Mouse (Mus musculus) heart, embryonic 12.5 days (tissue): Measurements from ENCODE around the gene Orc6. TPM values are rescaled to one million over a fixed set of nuclear protein-coding genes. Genes with fewer than 3 reads are reported as not detected.
A peak's percentile ranks its signal among the peaks of the same experiment; 100 is the strongest.

Experiments
- ATAC-seq: fragments of 200-750 bp; cut with Nextera tagmentation; 2 replicates; pipeline ENCODE4 v1.8.0; 2017; ENCODE audit warnings: moderate TSS enrichment, moderate library complexity; ENCODE audit not compliant: insufficient number of reproducible peaks, low FRiP score
- H3K27ac ChIP-seq: fragments of 300-500 bp; sonication (generic); 2 replicates; pipeline ENCODE4 v1.5.1; 2016; ENCODE audit warnings: mild to moderate bottlenecking, moderate library complexity; ENCODE audit not compliant: poor library complexity, severe bottlenecking
- H3K27me3 ChIP-seq: fragments of 300-500 bp; sonication (generic); replicated peaks from 2 replicates; pipeline ENCODE4 v1.6.1; 2016; ENCODE audit warnings: mild to moderate bottlenecking, moderate library complexity
- H3K36me3 ChIP-seq: fragments of 300-500 bp; sonication (generic); 2 replicates; pipeline ENCODE4 v1.6.1; 2016; ENCODE audit warnings: mild to moderate bottlenecking, moderate library complexity
- H3K4me1 ChIP-seq: fragments of 300-500 bp; sonication (generic); replicated peaks from 2 replicates; pipeline ENCODE4 v1.6.1; 2016; ENCODE audit warnings: mild to moderate bottlenecking
- H3K4me2 ChIP-seq: fragments of 300-500 bp; sonication (generic); 2 replicates; pipeline ENCODE4 v1.6.1; 2016; ENCODE audit warnings: mild to moderate bottlenecking, moderate library complexity
- H3K4me3 ChIP-seq: fragments of 300-500 bp; sonication (generic); 2 replicates; pipeline ENCODE4 v1.5.1; 2016; ENCODE audit warnings: mild to moderate bottlenecking
- H3K9ac ChIP-seq: fragments of 300-500 bp; sonication (generic); 2 replicates; pipeline ENCODE4 v1.6.1; 2016; ENCODE audit warnings: mild to moderate bottlenecking, moderate library complexity
- H3K9me3 ChIP-seq: fragments of 300-500 bp; sonication (generic); replicated peaks from 2 replicates; pipeline ENCODE4 v1.6.1; 2016; ENCODE audit warnings: mild to moderate bottlenecking, moderate library complexity
- WGBS: fragments of 180-500 bp; shearing (Covaris S2); methylation state at CpG from one replicate; pipeline ENCODE4 v1.1.7; 2016; 5-methylcytosine and 5-hydroxymethylcytosine counted together
- polyA plus RNA-seq: library from polyadenylated mRNA; unstranded; fragments of >200 nt; fragmentation: Nextera tagmentation; extraction: Ambion mirVana; gene quantifications from 2 replicates; pipeline ENCODE4 v1.2.1, GENCODE M21; 2016

The Orc6 gene
- polyA plus RNA-seq, result 68.1 and 71.0 TPM in 2 replicates

DNA sequence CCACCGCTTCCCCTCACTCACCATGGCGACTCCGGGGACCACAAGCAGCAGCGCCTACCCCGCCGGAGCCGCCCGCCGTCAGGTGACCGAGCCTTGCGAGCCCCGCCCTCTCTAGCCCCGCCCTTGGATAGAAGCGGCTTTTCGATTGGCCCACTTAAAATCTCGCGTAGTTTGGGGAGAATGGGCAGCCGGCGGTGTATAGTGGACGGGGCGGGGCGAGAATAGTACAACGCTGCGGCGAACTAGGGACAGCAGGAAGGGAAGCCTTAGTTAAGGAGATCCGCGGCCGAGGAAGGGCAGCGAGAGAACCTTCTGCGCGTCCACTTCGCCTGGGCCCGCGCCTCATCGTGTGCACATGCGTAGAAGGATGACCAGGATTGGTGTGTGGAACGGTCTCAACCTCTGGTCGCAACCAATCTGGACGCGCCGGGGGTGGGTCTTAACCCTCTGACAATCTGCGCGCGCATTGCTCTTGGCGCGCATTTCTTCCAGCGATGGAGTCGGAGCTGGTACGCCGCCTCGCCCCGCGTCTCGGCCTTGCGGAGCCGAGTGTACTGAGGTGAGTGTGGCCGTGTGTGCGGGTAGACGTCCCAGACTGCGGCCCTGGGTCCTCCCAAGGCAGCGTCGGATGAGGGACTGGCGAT is at the start of gene Orc6, which contains the start of gene Vps35:
TSS of gene Orc6 (plus strand) at position 199 of the 644 bp plus-strand sequence.
TSS of gene Vps35 (minus strand) at position 369 of the 644 bp plus-strand sequence.
- WGBS, result under 1% methylated on average over 63 of the region's 63 CpGs
- Histone ChIP-seq H3K4me3 (peak within 1 kb of the TSS; percentile 96), H3K27me3 (no peaks in the 10 kb centered on the region), H3K27ac (peak within 1 kb of the TSS; percentile 94), H3K4me1 (peaks cover 20% of the 10 kb centered on the region), H3K9ac (peak within 1 kb of the TSS; percentile 94), H3K4me2 (peak within 1 kb of the TSS; percentile 92), H3K9me3 (no peaks in the 10 kb centered on the region), H3K36me3 (peaks cover 22% of the 10 kb centered on the region)
- ATAC-seq, result peak; percentile 98

DNA sequence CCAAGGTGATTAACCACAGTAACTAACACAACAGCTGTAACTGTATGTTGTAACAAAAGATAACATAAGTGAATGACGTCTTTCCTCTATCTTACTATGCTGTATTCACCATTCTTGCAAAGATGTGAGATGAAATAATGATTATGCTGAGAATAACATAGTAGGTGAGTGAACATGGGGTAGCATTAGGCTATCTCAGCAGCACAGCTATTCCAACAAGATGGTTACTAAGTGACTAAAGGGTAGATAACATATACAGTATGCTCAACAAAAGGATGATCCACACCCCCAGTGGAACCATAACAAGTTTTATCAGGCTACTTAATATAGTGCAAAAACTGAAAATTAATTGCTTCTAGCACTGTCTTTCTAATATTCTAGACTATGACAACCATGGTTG is 12.6 kb upstream of the Orc6 start:
- Histone ChIP-seq H3K4me2 (no peak overlapping the region), H3K36me3 (peaks cover 66% of the 10 kb centered on the region), H3K4me3 (no peak overlapping the region), H3K4me1 (no peaks in the 10 kb centered on the region), H3K27ac (no peak overlapping the region), H3K9me3 (no peaks in the 10 kb centered on the region), H3K9ac (no peak overlapping the region), H3K27me3 (no peaks in the 10 kb centered on the region)
- no peak for ATAC-seq
- 88% methylated on average over 1 of the region's 1 CpGs for WGBS

DNA sequence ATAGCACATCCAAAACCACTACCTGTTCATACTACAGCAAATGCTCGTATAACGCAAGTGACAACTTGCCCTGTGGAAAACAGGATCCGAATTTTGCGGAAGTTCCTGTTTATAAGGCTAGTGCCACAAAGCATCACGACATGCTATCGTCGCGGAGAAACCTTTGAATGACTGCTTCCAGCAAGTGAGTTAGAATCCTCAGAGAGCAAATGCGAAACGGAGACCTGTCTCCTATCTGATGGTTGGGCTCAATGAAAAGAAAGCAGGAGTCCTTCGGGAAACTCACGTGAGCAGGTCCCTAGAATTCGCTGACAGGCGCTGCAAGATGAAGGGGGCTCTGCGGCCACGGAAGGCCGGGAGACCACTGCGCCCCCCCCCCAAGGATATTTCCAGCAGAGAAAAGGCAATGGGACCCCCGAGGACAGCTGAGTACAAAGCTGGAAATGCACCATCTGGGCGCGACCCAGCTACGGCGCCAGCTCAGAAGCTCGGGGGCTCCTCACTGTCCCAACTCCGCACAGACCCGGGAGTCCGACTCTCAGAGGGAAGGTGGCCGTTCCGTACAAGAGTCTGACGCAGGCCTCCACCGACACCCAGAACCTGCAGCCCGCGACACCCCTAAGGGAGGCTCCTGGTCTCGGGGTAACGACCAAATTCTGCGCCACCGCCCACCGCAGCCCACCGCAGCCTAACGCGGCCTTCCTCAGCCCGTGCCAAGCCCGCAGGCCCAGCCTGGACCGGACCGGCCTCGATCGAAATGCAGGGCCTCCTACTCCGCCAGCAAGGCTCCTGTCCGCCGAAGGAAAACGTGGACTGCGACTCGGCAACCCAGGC is 615 bp upstream of the Orc6 start:
- peaks cover 20% of the 10 kb centered on the region for H3K4me1 ChIP-seq
- under 1% methylated on average over 53 of the region's 53 CpGs for WGBS
- peak; percentile 40 for ATAC-seq

DNA sequence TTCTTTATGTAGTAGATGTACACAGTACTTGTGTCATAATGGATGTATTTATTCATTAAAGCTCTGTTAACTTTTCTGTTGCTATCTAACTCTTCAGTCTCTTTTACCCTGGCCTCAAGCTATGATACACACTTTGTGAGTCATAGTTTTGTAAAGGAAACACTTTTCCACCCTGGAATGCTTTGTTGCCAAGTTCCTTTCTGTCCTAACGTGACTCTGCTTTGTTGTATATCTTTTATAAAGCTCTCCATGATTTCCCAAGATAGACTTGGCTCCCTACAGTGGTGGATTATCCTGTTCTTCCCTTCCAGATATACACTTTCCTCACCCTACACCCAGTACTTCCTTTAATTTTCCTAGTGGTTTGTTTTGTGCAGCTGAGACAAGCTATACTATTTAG is 2.5 kb downstream of the Orc6 start:
- ATAC-seq, result no peak
- Histone ChIP-seq H3K9me3 (no peaks in the 10 kb centered on the region), H3K27me3 (no peaks in the 10 kb centered on the region), H3K4me2 (no peak overlapping the region), H3K27ac (no peak overlapping the region), H3K4me1 (peaks cover 20% of the 10 kb centered on the region), H3K9ac (no peak overlapping the region), H3K36me3 (peaks cover 44% of the 10 kb centered on the region), H3K4me3 (no peak overlapping the region)
- 33% methylated on average over 1 of the region's 1 CpGs for WGBS

More for the DNA sequence above, 615 bp upstream of the Orc6 start:
- H3K4me2 ChIP-seq, result peak overlapping the region; percentile 92
- H3K36me3 ChIP-seq, result peaks cover 20% of the 10 kb centered on the region
- peak overlapping the region; percentile 94 for H3K9ac ChIP-seq
- H3K9me3 ChIP-seq, result no peaks in the 10 kb centered on the region
- H3K27ac ChIP-seq, result peak overlapping the region; percentile 94
- H3K4me3 ChIP-seq, result peak overlapping the region; percentile 96
- no peaks in the 10 kb centered on the region for H3K27me3 ChIP-seq

DNA sequence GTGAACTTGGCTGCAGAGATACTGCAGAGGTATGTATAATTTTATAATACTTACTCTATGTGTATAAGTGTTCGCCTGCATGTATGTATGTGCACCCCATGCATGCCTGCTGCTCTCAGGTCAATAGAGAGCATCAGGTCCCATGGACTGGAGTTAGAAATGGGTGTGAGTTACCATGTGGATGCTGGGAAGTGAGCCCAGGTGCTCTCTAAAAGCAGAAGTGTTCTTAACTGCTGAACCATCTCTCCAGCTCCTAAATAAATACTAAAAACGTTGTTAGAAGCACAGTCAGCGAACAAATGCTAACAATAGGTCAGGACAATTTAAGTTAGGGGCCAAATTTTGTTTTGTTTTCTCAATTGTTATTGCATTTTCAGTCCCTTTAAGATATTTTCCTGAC is 3.5 kb downstream of the Orc6 start:
- H3K36me3 ChIP-seq, result peaks cover 49% of the 10 kb centered on the region
- H3K27ac ChIP-seq, result no peak overlapping the region

GRCm38 (mm10) chr8:85303531-85303930 is 4.1 kb downstream of the Orc6 start:
- Histone ChIP-seq H3K4me3 (no peak overlapping the region), H3K27ac (no peak overlapping the region), H3K4me2 (no peak overlapping the region), H3K9me3 (no peaks in the 10 kb centered on the region), H3K36me3 (peaks cover 55% of the 10 kb centered on the region), H3K27me3 (no peaks in the 10 kb centered on the region), H3K4me1 (peaks cover 15% of the 10 kb centered on the region), H3K9ac (no peak overlapping the region)
- WGBS, result 84% methylated on average over 5 of the region's 5 CpGs
- ATAC-seq, result no peak

More for the DNA sequence above, 3.5 kb downstream of the Orc6 start:
- H3K4me1 ChIP-seq, result peaks cover 15% of the 10 kb centered on the region
- H3K27me3 ChIP-seq, result no peaks in the 10 kb centered on the region
- WGBS, result 85% methylated on average over 3 of the region's 3 CpGs
- H3K9me3 ChIP-seq, result no peaks in the 10 kb centered on the region
- no peak overlapping the region for H3K4me2 ChIP-seq
- H3K4me3 ChIP-seq, result no peak overlapping the region
- no peak overlapping the region for H3K9ac ChIP-seq
- ATAC-seq, result no peak

DNA sequence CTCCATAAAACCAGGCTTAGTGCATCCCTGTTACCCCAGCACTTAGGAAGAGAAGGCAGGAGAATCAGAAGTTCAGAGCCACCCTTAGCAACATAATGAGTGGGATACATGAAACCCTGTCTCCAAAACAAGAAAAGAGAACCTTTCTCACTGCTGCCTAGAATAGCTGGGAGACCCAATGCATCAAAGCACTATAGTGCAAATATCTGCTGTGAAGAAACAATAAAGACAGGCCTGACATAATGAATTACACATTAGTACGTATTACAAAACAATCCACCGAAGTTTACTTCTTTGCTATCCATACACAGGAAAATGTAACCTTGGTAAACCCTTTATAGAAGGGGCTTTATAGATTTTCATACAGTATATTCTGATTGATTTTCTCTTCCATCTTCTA is 9.1 kb downstream of the Orc6 start:
- H3K27ac ChIP-seq, result no peak overlapping the region
- no peak overlapping the region for H3K4me3 ChIP-seq
- no peak overlapping the region for H3K4me2 ChIP-seq
- no peak overlapping the region for H3K9ac ChIP-seq
- WGBS, result 92% methylated on average over 2 of the region's 2 CpGs
- H3K4me1 ChIP-seq, result no peaks in the 10 kb centered on the region
- ATAC-seq, result no peak
- H3K36me3 ChIP-seq, result peaks cover 44% of the 10 kb centered on the region
- no peaks in the 10 kb centered on the region for H3K27me3 ChIP-seq
- H3K9me3 ChIP-seq, result no peaks in the 10 kb centered on the region

- no peaks in the 10 kb centered on the region for H3K27me3 ChIP-seq
- ATAC-seq, result peak; percentile 55; the same call in 1 of the 2 replicates
Measured at GRCm38 (mm10) chr8:85311743-85312142, 12.3 kb downstream of the Orc6 start.

DNA sequence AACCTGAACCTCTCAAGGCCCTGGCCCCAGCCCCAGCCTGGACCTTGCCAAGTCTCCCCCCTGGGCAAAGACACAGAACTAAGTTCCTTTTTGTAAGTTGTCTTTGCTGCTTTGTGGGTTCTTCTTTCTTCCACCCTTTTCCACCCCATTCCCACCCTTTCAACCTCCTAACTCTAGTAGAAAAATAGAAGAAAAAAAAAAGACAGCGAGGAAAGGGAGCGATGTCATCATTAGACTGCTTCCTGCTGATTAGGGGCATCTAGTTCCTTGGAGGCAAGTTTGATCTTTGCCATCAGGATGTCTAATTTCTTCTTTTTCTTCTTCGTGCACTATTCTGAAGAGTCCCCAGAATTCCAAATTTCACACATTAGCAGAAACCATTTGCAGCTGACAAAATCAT is 13.6 kb downstream of the Orc6 start:
- 59% methylated on average over 3 of the region's 3 CpGs for WGBS
- H3K27me3 ChIP-seq, result no peaks in the 10 kb centered on the region
- no peak overlapping the region for H3K4me2 ChIP-seq
- no peak for ATAC-seq
- H3K4me3 ChIP-seq, result no peak overlapping the region
- H3K4me1 ChIP-seq, result no peaks in the 10 kb centered on the region
- H3K36me3 ChIP-seq, result peaks cover 10% of the 10 kb centered on the region
- H3K27ac ChIP-seq, result no peak overlapping the region
- no peaks in the 10 kb centered on the region for H3K9me3 ChIP-seq
- H3K9ac ChIP-seq, result no peak overlapping the region

More at GRCm38 (mm10) chr8:85311743-85312142, 12.3 kb downstream of the Orc6 start:
- Histone ChIP-seq H3K36me3 (peaks cover 17% of the 10 kb centered on the region), H3K9me3 (no peaks in the 10 kb centered on the region), H3K9ac (no peak overlapping the region), H3K4me3 (no peak overlapping the region), H3K27ac (no peak overlapping the region), H3K4me1 (no peaks in the 10 kb centered on the region), H3K4me2 (no peak overlapping the region)

DNA sequence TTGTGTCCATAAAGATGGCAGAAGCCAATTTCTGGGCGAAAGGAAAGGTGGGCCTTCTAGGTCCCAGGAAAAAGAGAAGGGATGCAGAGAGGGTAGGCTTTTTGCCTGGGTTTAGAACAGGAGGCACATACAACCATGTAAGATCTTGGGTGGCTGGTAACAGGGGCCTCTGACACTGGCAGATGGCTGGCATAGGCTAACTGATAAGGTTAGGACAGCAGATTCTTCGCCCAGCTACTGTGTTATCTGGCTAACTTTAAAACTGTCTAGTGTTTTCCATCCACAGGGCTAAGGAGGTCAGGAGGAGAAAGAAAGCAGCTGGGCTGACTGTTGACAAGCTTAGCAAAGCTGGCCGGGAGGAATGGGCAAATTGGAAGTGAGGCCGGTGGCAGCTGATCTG is 19.1 kb downstream of the Orc6 start:
- ATAC-seq, result no peak
- peaks cover 24% of the 10 kb centered on the region for H3K36me3 ChIP-seq
- H3K4me1 ChIP-seq, result no peaks in the 10 kb centered on the region
- 53% methylated on average over 4 of the region's 4 CpGs for WGBS
- no peak overlapping the region for H3K27ac ChIP-seq
- no peak overlapping the region for H3K9ac ChIP-seq
- H3K4me2 ChIP-seq, result no peak overlapping the region
- H3K4me3 ChIP-seq, result no peak overlapping the region
- H3K27me3 ChIP-seq, result no peaks in the 10 kb centered on the region
- H3K9me3 ChIP-seq, result no peaks in the 10 kb centered on the region; the same call in 1 of the 2 replicates

GRCm38 (mm10) chr8:85321981-85322380 is 22.5 kb downstream of the Orc6 start:
- H3K27ac ChIP-seq, result no peak overlapping the region
- no peak for ATAC-seq
- WGBS, result 88% methylated on average over 15 of the region's 15 CpGs
- H3K4me1 ChIP-seq, result no peaks in the 10 kb centered on the region
- no peak overlapping the region for H3K4me2 ChIP-seq
- H3K4me3 ChIP-seq, result no peak overlapping the region
- H3K9me3 ChIP-seq, result no peaks in the 10 kb centered on the region; the same call in 1 of the 2 replicates
- no peaks in the 10 kb centered on the region for H3K27me3 ChIP-seq
- H3K9ac ChIP-seq, result no peak overlapping the region
- peaks cover 57% of the 10 kb centered on the region for H3K36me3 ChIP-seq
